12 mouse cellular contexts compared by ENCODE assay signal in the genomic region with DNA sequence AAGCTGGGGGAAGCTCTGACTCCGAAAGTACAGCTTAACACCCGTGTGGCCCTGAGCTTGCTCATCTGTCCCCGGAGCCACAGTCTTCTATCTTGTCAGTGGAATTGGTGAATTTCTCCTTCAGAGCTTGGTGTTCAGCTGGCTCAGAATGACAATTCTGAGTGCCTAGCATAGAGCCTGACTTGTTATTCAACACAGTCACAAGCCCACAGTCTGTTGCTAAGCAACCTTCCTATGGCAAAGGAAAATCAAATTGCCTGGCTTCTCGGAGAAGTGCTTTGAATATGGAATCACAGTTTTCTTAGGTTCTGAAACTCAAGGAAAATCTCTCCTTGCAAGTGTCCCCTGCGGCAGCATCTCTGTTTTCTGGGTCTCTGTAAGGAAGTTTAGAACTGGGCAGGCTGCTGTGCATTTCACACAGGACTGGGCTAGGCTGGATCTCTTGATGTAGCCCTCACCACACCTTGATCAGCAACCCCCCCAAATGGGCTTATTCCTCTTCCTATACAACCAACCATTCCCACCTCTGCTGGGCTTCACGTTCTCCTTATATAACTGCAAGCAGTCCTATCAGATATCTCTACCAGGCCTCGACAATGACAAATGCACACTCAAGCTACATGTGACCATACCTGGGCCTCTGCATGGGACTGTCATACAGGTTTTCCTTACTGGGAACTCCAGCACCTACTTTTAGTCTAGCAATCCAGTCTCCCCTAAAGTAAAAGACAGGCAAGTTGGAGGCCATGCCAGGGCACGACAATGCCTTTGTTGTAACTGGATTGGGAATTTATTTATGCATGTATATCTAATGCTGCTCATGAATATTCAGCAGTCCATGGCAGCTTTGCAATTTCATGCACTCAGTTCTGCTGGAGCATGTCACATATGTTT.
DNase-seq lines count a peak whose midpoint lies in the region; ATAC-seq and TF ChIP-seq lines count a peak whose summit lies in the region.
"Had no signal": no experiment of that assay in that cellular context is flagged by ENCODE, and none has a peak within 500 bp of the region (broad histone marks: within the 10 kb centered on the region; RNA-seq: fewer than 3 reads in every experiment).

No protein-coding gene starts in this region.

- H3K27ac ChIP-seq in lung, embryonic 14.5 days (ENCODE audit: low read depth) = no peak overlapping the region
- H3K27ac ChIP-seq in forebrain, postnatal 0 days (ENCODE audit: low read depth, low read length) = no peak overlapping the region

- ATAC-seq in lung, embryonic 14.5 days (ENCODE audit: insufficient read depth) = no peak
- ATAC-seq in forebrain, postnatal 0 days = peak; percentile 83

- no peaks in the 10 kb centered on the region for H3K9me3 ChIP-seq in lung, embryonic 14.5 days (ENCODE audit: low read depth, low read length)
- no peaks in the 10 kb centered on the region for H3K9me3 ChIP-seq in forebrain, postnatal 0 days (ENCODE audit: low read length)
- H3K9me3 ChIP-seq: megakaryocyte, embryonic 14.5 days had no signal

- no peaks in the 10 kb centered on the region for H3K27me3 ChIP-seq in lung, embryonic 14.5 days (ENCODE audit: insufficient read depth, low read length)
- H3K27me3 ChIP-seq in forebrain, postnatal 0 days (ENCODE audit: insufficient read depth, low read length) = no peaks in the 10 kb centered on the region
- H3K27me3 ChIP-seq: megakaryocyte, embryonic 14.5 days had no signal

- H3K4me1 ChIP-seq in lung, embryonic 14.5 days (ENCODE audit: insufficient read depth) = no peaks in the 10 kb centered on the region
- peaks cover 10% of the 10 kb centered on the region; the same call in 1 of the 2 replicates for H3K4me1 ChIP-seq in forebrain, postnatal 0 days (ENCODE audit: insufficient read depth)
- H3K4me1 ChIP-seq: megakaryocyte, embryonic 14.5 days had no signal

- TF ChIP-seq CTCF in lung, embryonic 14.5 days (IDR thresholded peaks at IDR 0.05; ENCODE audit: low read depth) = no peak
- no peak for TF ChIP-seq CTCF in forebrain, postnatal 0 days (IDR thresholded peaks at IDR 0.05; ENCODE audit: low read depth)

- H3K4me2 ChIP-seq in lung, embryonic 14.5 days = no peak overlapping the region
- 0 out of 2 replicates have a peak overlapping the region, but pooled peaks have one; percentile 14 for H3K4me2 ChIP-seq in forebrain, postnatal 0 days (ENCODE audit: low read depth)
- H3K4me2 ChIP-seq: heart, embryonic 11.5 days; liver, embryonic 11.5 days had no signal

- no peak overlapping the region for H3K4me3 ChIP-seq in lung, embryonic 14.5 days (ENCODE audit: low read depth, low read length)
- no peak overlapping the region for H3K4me3 ChIP-seq in forebrain, postnatal 0 days (ENCODE audit: low read depth, low read length)
- H3K4me3 ChIP-seq: megakaryocyte, embryonic 14.5 days had no signal

- no peak overlapping the region for H3K9ac ChIP-seq in lung, embryonic 14.5 days
- no peak overlapping the region for H3K9ac ChIP-seq in forebrain, postnatal 0 days

- DNase-seq in lung, embryonic 14.5 days = peak; percentile 27
- no peak for DNase-seq in lung, postnatal 14 days
- DNase-seq in forebrain, postnatal 0 days = peak; percentile 68
- DNase-seq in left cerebral cortex, postnatal 25 days (ENCODE audit: low spot score in 2 of 2) = peak; percentile 51 to 83
- peak; percentile 14 for DNase-seq in right cerebral cortex, postnatal 25 days
- no peak for DNase-seq in kidney, postnatal 10 days
- DNase-seq in spleen, postnatal 14 days (ENCODE audit: low spot score in 2 of 2) = no peak
- no peak for DNase-seq in Muller cell, postnatal 12 days (ENCODE audit: inconsistent ontology term)
- DNase-seq: cerebellum, adult 11-12 months had no signal

- intact Hi-C loops in left cerebral cortex, postnatal 25 days (cut with DNase I) = no loop called here

- no peaks in the 10 kb centered on the region for H3K36me3 ChIP-seq in lung, embryonic 14.5 days (ENCODE audit: insufficient read depth)
- no peaks in the 10 kb centered on the region for H3K36me3 ChIP-seq in forebrain, postnatal 0 days (ENCODE audit: insufficient read depth)

- WGBS in lung, embryonic 14.5 days = 44% methylated on average over 8 of the region's 8 CpGs
- WGBS in forebrain, postnatal 0 days = 35% methylated on average over 8 of the region's 8 CpGs

Comparison
In these comparisons a context has a peak if more than half of its experiments do, and no peak if none do; other contexts are left out.
1. DNase-seq: peak in lung, embryonic 14.5 days (single experiment), forebrain, postnatal 0 days (single experiment), left cerebral cortex, postnatal 25 days (2 of 2) and right cerebral cortex, postnatal 25 days (single experiment); none in lung, postnatal 14 days (single experiment), kidney, postnatal 10 days (single experiment), spleen, postnatal 14 days (0 of 2) and Muller cell, postnatal 12 days (single experiment).